34 mouse cellular contexts compared by ENCODE assay signal in genomic region chr11:35075411-35075810, GRCm38 (mm10). TPM values are rescaled to one million over a fixed set of nuclear protein-coding genes. Genes with fewer than 3 reads are reported as not detected.
"Had no signal": no experiment of that assay in that cellular context is flagged by ENCODE, and none has a peak within 500 bp of the region (broad histone marks: within the 10 kb centered on the region; RNA-seq: fewer than 3 reads in every experiment).

No protein-coding gene starts in this region.

- H3K36me3 ChIP-seq: limb, embryonic 10.5 days; limb, embryonic 12.5 days; limb, embryonic 13.5 days; limb, embryonic 15.5 days; liver, embryonic 12.5 days; liver, embryonic 13.5 days; liver, embryonic 15.5 days; lung, embryonic 15.5 days; midbrain, embryonic 10.5 days; midbrain, embryonic 12.5 days; midbrain, embryonic 15.5 days; neural tube, embryonic 12.5 days had no signal

- H3K27me3 ChIP-seq: limb, embryonic 12.5 days; limb, embryonic 15.5 days; liver, embryonic 12.5 days; liver, embryonic 13.5 days; liver, embryonic 15.5 days; lung, embryonic 15.5 days; megakaryocyte, embryonic 14.5 days; midbrain, embryonic 12.5 days; midbrain, embryonic 15.5 days; neural tube, embryonic 12.5 days had no signal

- H3K9ac ChIP-seq: limb, embryonic 12.5 days; limb, embryonic 13.5 days; limb, embryonic 15.5 days; liver, embryonic 12.5 days; liver, embryonic 13.5 days; liver, embryonic 14.5 days; liver, embryonic 15.5 days; liver, postnatal 0 days; lung, embryonic 14.5 days; lung, embryonic 15.5 days; midbrain, embryonic 12.5 days; midbrain, embryonic 15.5 days; neural tube, embryonic 12.5 days had no signal

- H3K9me3 ChIP-seq: limb, embryonic 10.5 days; limb, embryonic 12.5 days; limb, embryonic 13.5 days; limb, embryonic 15.5 days; liver, embryonic 12.5 days; liver, embryonic 13.5 days; liver, embryonic 15.5 days; lung, embryonic 15.5 days; megakaryocyte, embryonic 14.5 days; midbrain, embryonic 10.5 days; midbrain, embryonic 12.5 days; midbrain, embryonic 15.5 days; neural tube, embryonic 12.5 days had no signal

- DNase-seq: left cerebral cortex, postnatal 4 days; liver; liver, embryonic 13.5 days; liver, postnatal 0 days; lung, adult 18-20 months; lung, adult 2 months; lung, embryonic 14.5 days; lung, postnatal 10 days; lung, postnatal 14 days; lung, postnatal 36 days; lung, postnatal 4 days; midbrain, embryonic 14.5 days had no signal

- H3K4me1 ChIP-seq: limb, embryonic 15.5 days; liver, embryonic 12.5 days; liver, embryonic 13.5 days; liver, embryonic 15.5 days; lung, embryonic 15.5 days; megakaryocyte, embryonic 14.5 days; midbrain, embryonic 12.5 days; neural tube, embryonic 12.5 days had no signal

- ATAC-seq: liver, embryonic 12.5 days; liver, postnatal 0 days; lung, postnatal 0 days; midbrain, embryonic 15.5 days; midbrain, embryonic 16.5 days had no signal

- H3K27ac ChIP-seq: left cerebral cortex, adult 2 months; limb, embryonic 10.5 days; limb, embryonic 12.5 days; limb, embryonic 13.5 days; limb, embryonic 15.5 days; liver, embryonic 12.5 days; liver, embryonic 13.5 days; liver, embryonic 14.5 days; liver, embryonic 15.5 days; lung, embryonic 15.5 days; macrophage; midbrain, embryonic 10.5 days; midbrain, embryonic 12.5 days; midbrain, embryonic 15.5 days; neural tube, embryonic 12.5 days had no signal

- H3K4me2 ChIP-seq: limb, embryonic 12.5 days; limb, embryonic 13.5 days; limb, embryonic 15.5 days; liver, embryonic 11.5 days; liver, embryonic 12.5 days; liver, embryonic 13.5 days; liver, embryonic 15.5 days; lung, embryonic 14.5 days; lung, embryonic 15.5 days; midbrain, embryonic 12.5 days; midbrain, embryonic 15.5 days; neural tube, embryonic 12.5 days had no signal

- H3K4me3 ChIP-seq: left cerebral cortex, adult 2 months; limb, embryonic 10.5 days; limb, embryonic 12.5 days; limb, embryonic 13.5 days; limb, embryonic 15.5 days; liver, embryonic 12.5 days; liver, embryonic 13.5 days; liver, embryonic 15.5 days; lung, embryonic 15.5 days; megakaryocyte, embryonic 14.5 days; midbrain, embryonic 10.5 days; midbrain, embryonic 12.5 days; midbrain, embryonic 15.5 days; myocyte; neural tube, embryonic 12.5 days had no signal

RNA-seq across cellular contexts. Expression of gene Slit3, which starts 45.6 kb away (rescaled TPM):
- total RNA-seq: megakaryocyte progenitor cell, adult 5-6 weeks; megakaryocyte-erythroid progenitor cell, adult 5-6 weeks; monocyte, adult 5-6 weeks had no signal
- polyA plus RNA-seq: macrophage, myocyte had no signal
